Mouse (Mus musculus) brain, embryonic 18.5 days (tissue): ENCODE measurements around the gene Hpcal4.

Experiments used
- DNase-seq: peaks from one replicate; pipeline ENCODE4 v3.0.0-alpha.2; 2012; ENCODE audit warnings: low read depth, low spot score

Hpcal4 gene

DNA sequence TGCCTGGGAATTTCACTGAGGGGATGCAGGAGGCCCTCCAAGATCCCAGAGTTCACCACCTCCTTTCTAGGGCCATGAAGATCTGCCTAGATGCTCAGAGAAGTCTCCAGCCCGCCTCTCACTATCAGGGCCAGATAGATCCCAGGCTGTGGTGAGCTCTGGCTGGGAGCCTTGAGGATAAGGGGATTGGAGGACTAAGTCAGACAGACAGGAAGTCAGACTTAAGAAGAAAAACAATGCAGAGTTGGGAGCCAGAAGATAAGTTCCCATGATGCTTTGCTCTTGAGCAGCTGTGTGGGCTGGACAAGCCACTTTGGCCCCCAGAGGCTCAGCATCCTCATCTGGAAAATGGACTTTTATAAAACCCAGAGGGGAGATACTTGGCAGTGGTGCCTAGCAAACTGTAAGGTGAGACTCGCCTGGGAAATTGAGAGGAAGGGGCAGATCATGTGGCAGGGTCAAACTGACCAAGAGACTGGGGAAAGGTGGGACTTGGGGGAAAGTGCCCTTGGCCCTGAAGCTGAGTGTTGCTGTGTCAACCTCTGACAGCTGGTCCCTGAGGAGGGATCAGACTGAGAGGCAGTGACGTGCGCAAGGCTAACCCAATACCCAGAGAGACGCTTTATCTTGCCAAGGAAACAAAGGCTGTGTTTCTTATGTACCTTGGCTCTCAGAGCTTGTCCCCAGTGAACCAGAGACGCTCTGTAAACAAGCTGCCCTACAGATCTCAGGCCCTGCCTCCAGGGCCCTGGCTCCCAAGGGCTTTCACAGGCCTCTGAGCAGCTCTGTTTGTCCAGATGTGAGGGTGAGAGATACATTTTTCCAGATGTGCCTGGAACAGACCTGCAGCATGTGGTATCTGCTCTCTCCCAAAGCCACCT, 54.6 kb downstream of the Hpcal4 start:
- no peak for DNase-seq

DNA sequence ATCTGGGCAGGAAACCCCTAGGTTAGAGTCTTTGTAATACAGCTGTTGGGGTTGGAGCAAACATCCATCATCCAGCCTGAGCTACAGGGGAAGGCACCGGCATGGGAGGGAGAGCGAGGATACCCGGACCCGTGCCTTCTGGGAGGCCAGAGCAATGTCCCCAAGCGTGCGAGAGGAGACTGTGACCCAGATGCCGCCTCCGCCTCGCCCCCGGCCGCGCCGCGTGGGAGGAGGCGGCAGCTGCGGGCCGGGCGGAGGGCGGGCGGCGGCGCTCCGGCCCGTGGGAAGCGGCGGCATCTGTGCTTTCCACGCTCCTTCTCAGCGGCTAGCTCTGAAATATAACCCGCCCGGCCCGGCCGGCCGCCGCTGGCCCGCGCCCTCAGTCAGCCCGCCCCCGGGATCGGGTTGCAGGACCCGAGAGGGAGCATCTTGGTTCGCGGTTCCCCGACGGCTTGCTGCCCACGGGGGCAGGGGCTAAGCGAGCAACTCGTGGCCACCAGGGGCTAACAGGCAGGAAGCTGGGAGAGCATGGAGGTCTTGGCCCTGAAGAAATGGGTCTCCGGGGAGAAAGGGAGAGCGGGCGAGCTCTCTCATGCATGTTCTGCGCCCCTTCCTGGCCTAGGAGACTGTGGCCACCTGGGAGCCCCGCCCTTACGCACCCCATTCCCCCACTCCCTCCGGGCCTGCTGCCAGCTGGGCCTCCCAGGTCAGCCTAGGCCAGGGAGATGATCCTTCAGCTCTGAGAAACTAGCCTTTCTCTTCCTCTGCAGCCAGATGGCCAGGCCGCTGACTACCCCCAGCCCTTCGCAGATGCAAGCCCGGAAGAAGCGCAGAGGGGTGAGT, 56.6 kb downstream of the Hpcal4 start:
- no peak for DNase-seq
